Mouse (Mus musculus) megakaryocyte, embryonic 14.5 days (primary cell): ENCODE measurements at regions not wholly inside any gene's neighbourhood (a gene's known extent, or its start where the extent isn't known, plus 50 kb on each side); places are given as distances from the start of the nearest gene placed in this dataset.

Source experiments
- H3K27me3 ChIP-seq: replicated peaks from 2 replicates; pipeline ENCODE3; 2012; ENCODE audit warnings: inconsistent platforms
- H3K36me3 ChIP-seq: replicated peaks from 2 replicates; pipeline ENCODE3; 2012; ENCODE audit warnings: low read length, inconsistent platforms, mixed read lengths
- H3K4me1 ChIP-seq: 2 replicates; pipeline ENCODE4 v1.6.1; 2012; ENCODE audit warnings: inconsistent platforms
- H3K4me3 ChIP-seq: replicated peaks from 2 replicates; pipeline ENCODE3; 2012; ENCODE audit warnings: moderate library complexity, mild to moderate bottlenecking, inconsistent platforms
- H3K9me3 ChIP-seq: 2 replicates; pipeline ENCODE4 v1.6.1; 2012; ENCODE audit warnings: inconsistent platforms
- FLI1 ChIP-seq: IDR thresholded peaks from 2 replicates; pipeline ENCODE4 v1.6.1; 2012; ENCODE audit warnings: low read length, inconsistent platforms, mixed read lengths
- GATA1 ChIP-seq: IDR thresholded peaks from 3 replicates; pipeline ENCODE4 v1.6.1; 2012; ENCODE audit warnings: mixed read lengths, low read length, inconsistent platforms, borderline replicate concordance

- Histone ChIP-seq H3K4me3 (no peak overlapping the region), H3K27me3 (peaks cover 9% of the 10 kb centered on the region), H3K36me3 (no peaks in the 10 kb centered on the region), H3K9me3 (no peaks in the 10 kb centered on the region), H3K4me1 (peaks cover 8% of the 10 kb centered on the region)
- TF ChIP-seq GATA1, result no peak
Measured at GRCm38 (mm10) chr9:116323871-116324721, 148.9 kb upstream of the Tgfbr2 start.

- no peaks in the 10 kb centered on the region for H3K9me3 ChIP-seq
Measured at GRCm38 (mm10) chr9:116321908-116322307, 146.7 kb upstream of the Tgfbr2 start.

GRCm38 (mm10) chr9:116319421-116319820 lies 144.3 kb upstream of the Tgfbr2 start:
- Histone ChIP-seq H3K4me3 (no peak overlapping the region), H3K4me1 (no peaks in the 10 kb centered on the region), H3K9me3 (no peaks in the 10 kb centered on the region), H3K27me3 (peaks cover 12% of the 10 kb centered on the region), H3K36me3 (no peaks in the 10 kb centered on the region)
- no peak for TF ChIP-seq FLI1
- TF ChIP-seq GATA1, result no peak

More at GRCm38 (mm10) chr9:116321908-116322307, 146.7 kb upstream of the Tgfbr2 start:
- Histone ChIP-seq H3K36me3 (no peaks in the 10 kb centered on the region), H3K4me1 (no peaks in the 10 kb centered on the region), H3K4me3 (no peak overlapping the region), H3K27me3 (peaks cover 9% of the 10 kb centered on the region)
- TF ChIP-seq FLI1 (no peak), GATA1 (no peak)

DNA sequence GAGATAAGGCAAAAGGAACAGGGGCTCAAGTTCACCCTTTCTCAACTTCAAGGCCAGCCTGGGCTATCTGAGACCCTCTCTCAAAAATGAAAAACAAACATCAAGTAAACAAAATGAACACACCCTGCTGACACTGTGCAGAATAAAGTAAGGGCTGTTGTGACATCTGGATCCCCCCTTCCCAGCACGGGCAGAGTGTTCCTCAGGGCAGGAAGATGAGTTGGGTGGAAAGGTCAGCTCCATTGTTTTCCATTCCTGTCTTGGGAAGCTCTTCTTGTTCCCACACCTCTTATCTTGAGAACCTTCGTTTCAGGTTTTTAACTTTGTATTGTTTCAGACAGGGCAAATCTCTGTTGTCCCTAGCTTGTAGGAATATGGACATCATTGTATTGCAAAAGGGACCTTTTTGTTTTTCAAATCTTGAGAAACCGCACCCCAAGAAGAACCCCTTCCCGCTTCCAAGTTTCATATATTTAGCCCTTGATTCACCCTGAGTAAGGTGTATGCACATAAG lies 141.5 kb upstream of the Tgfbr2 start:
- H3K27me3 ChIP-seq, result peaks cover 4% of the 10 kb centered on the region
- TF ChIP-seq GATA1 (no peak), FLI1 (no peak)
- no peaks in the 10 kb centered on the region for H3K36me3 ChIP-seq
- H3K4me1 ChIP-seq, result no peaks in the 10 kb centered on the region
- no peaks in the 10 kb centered on the region for H3K9me3 ChIP-seq
- no peak overlapping the region for H3K4me3 ChIP-seq

GRCm38 (mm10) chr9:116314803-116315202 lies 139.6 kb upstream of the Tgfbr2 start:
- TF ChIP-seq GATA1, result no peak
- TF ChIP-seq FLI1, result no peak
- H3K9me3 ChIP-seq, result no peaks in the 10 kb centered on the region

GRCm38 (mm10) chr9:116313932-116314790 lies 139.0 kb upstream of the Tgfbr2 start:
- Histone ChIP-seq H3K4me3 (no peak overlapping the region), H3K4me1 (no peaks in the 10 kb centered on the region), H3K36me3 (no peaks in the 10 kb centered on the region), H3K27me3 (peaks cover 4% of the 10 kb centered on the region), H3K9me3 (no peaks in the 10 kb centered on the region)
- no peak for TF ChIP-seq GATA1
- TF ChIP-seq FLI1, result no peak

More at GRCm38 (mm10) chr9:116314803-116315202, 139.6 kb upstream of the Tgfbr2 start:
- Histone ChIP-seq H3K4me3 (no peak overlapping the region), H3K27me3 (peaks cover 4% of the 10 kb centered on the region), H3K4me1 (no peaks in the 10 kb centered on the region), H3K36me3 (no peaks in the 10 kb centered on the region)

DNA sequence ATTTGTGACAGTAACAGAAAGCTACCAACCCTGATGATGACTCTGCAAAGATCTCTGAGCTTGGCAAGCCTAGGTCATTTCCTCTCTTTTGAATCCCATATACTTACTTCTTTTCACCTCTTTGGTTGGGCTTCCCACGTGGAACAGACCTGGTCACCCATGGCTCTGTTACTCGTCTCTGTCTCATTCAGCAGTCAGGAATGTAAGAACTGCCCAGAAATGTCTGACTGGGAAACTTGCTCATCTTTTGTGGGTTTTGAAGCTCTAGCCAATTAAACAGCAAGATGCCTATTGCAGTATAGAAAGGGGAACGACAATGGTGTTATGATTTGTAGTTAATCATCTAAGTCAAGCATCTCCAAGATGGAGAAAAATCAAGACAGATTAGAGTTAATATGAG lies 136.2 kb upstream of the Tgfbr2 start:
- no peak for TF ChIP-seq GATA1
- no peak for TF ChIP-seq FLI1

DNA sequence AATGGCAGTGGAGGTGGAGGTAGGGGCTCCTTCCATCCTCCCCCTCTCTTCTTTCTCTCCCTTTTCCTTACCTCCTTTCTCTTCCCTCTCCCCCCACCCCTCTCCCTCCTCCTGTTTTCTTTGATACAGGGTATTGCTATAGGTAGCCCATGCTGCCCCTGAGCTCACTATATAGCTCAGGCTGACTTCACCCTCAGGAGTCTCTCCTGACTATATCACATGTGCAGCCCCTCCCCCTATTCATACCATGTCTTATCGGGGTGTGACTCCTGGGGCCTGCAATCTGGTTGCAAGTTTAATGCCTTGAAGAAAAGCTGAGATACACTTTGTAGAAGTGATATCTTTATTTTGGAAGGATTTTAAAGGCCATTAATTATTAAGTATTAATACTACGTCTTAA lies 126.4 kb upstream of the Tgfbr2 start:
- Histone ChIP-seq H3K36me3 (no peaks in the 10 kb centered on the region), H3K27me3 (no peaks in the 10 kb centered on the region), H3K9me3 (peaks cover 12% of the 10 kb centered on the region), H3K4me1 (no peaks in the 10 kb centered on the region), H3K4me3 (no peak overlapping the region)
- TF ChIP-seq FLI1, result no peak
- no peak for TF ChIP-seq GATA1

More for the DNA sequence above, 136.2 kb upstream of the Tgfbr2 start:
- Histone ChIP-seq H3K36me3 (no peaks in the 10 kb centered on the region), H3K4me1 (no peaks in the 10 kb centered on the region), H3K4me3 (no peak overlapping the region), H3K27me3 (peaks cover 4% of the 10 kb centered on the region), H3K9me3 (peaks cover 15% of the 10 kb centered on the region; the same call in 1 of the 2 replicates)

DNA sequence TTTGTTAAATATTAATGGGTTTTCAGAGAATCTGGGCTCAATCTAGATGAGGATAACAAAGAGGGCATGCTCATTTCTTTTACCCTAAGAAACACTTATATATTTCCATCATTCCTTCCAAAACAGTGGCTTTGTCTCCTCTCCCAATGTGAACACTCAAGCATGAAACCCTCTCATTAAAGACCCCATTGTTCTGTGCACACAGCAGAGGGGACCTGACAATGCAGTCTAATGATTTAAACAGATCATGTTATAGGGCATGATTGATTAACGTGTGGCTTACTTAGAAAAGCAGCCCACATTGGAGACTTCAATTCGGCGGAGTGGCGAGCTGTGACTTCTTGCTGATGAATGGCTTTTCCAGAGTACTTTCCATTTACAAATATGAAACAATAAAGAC lies 123.6 kb upstream of the Tgfbr2 start:
- Histone ChIP-seq H3K4me1 (no peaks in the 10 kb centered on the region), H3K27me3 (no peaks in the 10 kb centered on the region), H3K9me3 (peaks cover 5% of the 10 kb centered on the region), H3K4me3 (no peak overlapping the region), H3K36me3 (no peaks in the 10 kb centered on the region)
- no peak for TF ChIP-seq FLI1
- no peak for TF ChIP-seq GATA1
